Mouse (Mus musculus) hindbrain, postnatal 0 days (tissue): ENCODE measurements at regions not wholly inside any gene's neighbourhood (a gene's known extent, or its start where the extent isn't known, plus 50 kb on each side); places are given as distances from the start of the nearest gene placed in this dataset.

ENCODE experiments used
- ATAC-seq: fragments of 200-750 bp; cut with Nextera tagmentation; 2 replicates; pipeline ENCODE4 v1.8.0; 2017; ENCODE audit warnings: mild to moderate bottlenecking, moderate TSS enrichment, moderate library complexity
- DNase-seq: peaks from one replicate; pipeline ENCODE4 v3.0.0-alpha.2; 2015; ENCODE audit warnings: low spot score
- H3K27ac ChIP-seq: fragments of 300-500 bp; sonication (generic); 2 replicates; pipeline ENCODE4 v1.5.1; 2014; ENCODE audit warnings: mild to moderate bottlenecking
- H3K27me3 ChIP-seq: fragments of 300-500 bp; sonication (generic); 2 replicates; pipeline ENCODE4 v1.6.1; 2014; ENCODE audit warnings: low read length, mixed read lengths; ENCODE audit not compliant: insufficient read depth
- H3K36me3 ChIP-seq: fragments of 300-500 bp; sonication (generic); 2 replicates; pipeline ENCODE4 v1.6.1; 2014; ENCODE audit warnings: low read length, mixed read lengths; ENCODE audit not compliant: insufficient read depth
- H3K4me1 ChIP-seq: fragments of 300-500 bp; sonication (generic); 2 replicates; pipeline ENCODE4 v1.6.1; 2014; ENCODE audit warnings: antibody characterized with exemption, low read length, mixed read lengths; ENCODE audit not compliant: insufficient read depth
- H3K4me2 ChIP-seq: fragments of 300-500 bp; sonication (generic); 2 replicates; pipeline ENCODE4 v1.6.1; 2014; ENCODE audit warnings: low read depth, mild to moderate bottlenecking, low read length, moderate library complexity, mixed read lengths
- H3K4me3 ChIP-seq: fragments of 300-500 bp; sonication (generic); 2 replicates; pipeline ENCODE4 v1.5.1; 2014; ENCODE audit warnings: low read length
- H3K9ac ChIP-seq: fragments of 300-500 bp; sonication (generic); replicated peaks from 2 replicates; pipeline ENCODE4 v1.6.1; 2014; ENCODE audit warnings: mild to moderate bottlenecking, low read length, moderate library complexity, mixed read lengths
- H3K9me3 ChIP-seq: fragments of 300-500 bp; sonication (generic); 2 replicates; pipeline ENCODE4 v1.6.1; 2016; ENCODE audit warnings: low read length, mixed read lengths
- CTCF ChIP-seq: IDR thresholded peaks from 2 replicates; pipeline ENCODE4 v1.5.1; 2016; ENCODE audit warnings: antibody characterized with exemption, control low read depth, low read depth
- WGBS: fragments of 180-500 bp; shearing (Covaris S2); extraction: QIAGEN DNeasy Blood & Tissue Kit; methylation state at CpG from one replicate; pipeline ENCODE4 v1.1.7; 2014; 5-methylcytosine and 5-hydroxymethylcytosine counted together

DNA sequence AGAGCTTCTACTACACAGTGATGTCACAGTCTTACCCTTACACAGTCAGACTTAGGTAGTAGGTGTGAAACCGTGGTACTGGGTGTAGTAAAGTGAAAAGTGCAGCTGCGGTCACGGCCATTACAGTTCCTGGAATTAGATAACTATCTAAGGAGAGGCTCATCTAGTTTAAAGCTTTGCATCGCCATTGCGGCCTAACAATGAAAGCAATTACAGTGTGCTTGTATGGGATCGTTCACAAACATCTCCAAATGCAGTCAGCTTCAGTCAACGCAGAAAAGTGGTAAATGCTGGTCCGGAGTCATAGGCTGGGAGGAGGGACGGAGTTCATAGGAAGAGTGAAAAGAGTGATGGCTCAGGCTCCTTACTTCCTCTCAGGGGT, 106.0 kb upstream of the Col1a2 start:
- DNase-seq = no peak
- Histone ChIP-seq H3K4me3 (no peak overlapping the region), H3K36me3 (no peaks in the 10 kb centered on the region), H3K9ac (no peak overlapping the region), H3K9me3 (no peaks in the 10 kb centered on the region), H3K4me2 (no peak overlapping the region), H3K27me3 (no peaks in the 10 kb centered on the region), H3K27ac (no peak overlapping the region), H3K4me1 (peaks cover 6% of the 10 kb centered on the region; the same call in 1 of the 2 replicates)
- no peak for TF ChIP-seq CTCF
- WGBS = 83% methylated on average over 9 of the region's 9 CpGs
- ATAC-seq = peak; percentile 43

GRCm38 (mm10) chr6:4405301-4405700, 99.3 kb upstream of the Col1a2 start:
- H3K4me1 ChIP-seq = no peaks in the 10 kb centered on the region
- DNase-seq (no peak), ATAC-seq (no peak)
- no peak overlapping the region for H3K4me3 ChIP-seq
- WGBS = 91% methylated on average over 3 of the region's 3 CpGs
- H3K4me2 ChIP-seq = no peak overlapping the region
- H3K9ac ChIP-seq = no peak overlapping the region
- TF ChIP-seq CTCF = no peak
- H3K27ac ChIP-seq = no peak overlapping the region
- no peaks in the 10 kb centered on the region for H3K27me3 ChIP-seq
- H3K9me3 ChIP-seq = no peaks in the 10 kb centered on the region
- H3K36me3 ChIP-seq = no peaks in the 10 kb centered on the region

DNA sequence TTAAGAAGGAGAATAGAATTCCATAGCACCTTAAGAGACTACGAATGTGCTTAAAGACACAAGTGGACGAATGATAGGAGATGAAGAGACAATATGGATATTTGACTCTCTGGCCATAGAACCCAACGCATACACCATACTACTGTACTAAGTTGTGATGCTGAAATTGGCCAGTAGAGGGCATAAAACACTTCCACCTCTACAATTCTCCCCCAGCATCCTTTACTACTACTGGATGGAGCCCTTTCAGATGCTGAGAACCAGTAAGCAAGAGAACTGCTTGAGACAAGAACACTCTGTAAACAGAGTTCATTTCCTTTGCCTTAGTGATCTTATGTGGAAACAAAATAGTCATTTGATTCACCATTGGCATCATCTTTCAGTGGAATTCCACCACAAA, 96.9 kb upstream of the Col1a2 start:
- H3K36me3 ChIP-seq = no peaks in the 10 kb centered on the region
- no peaks in the 10 kb centered on the region for H3K9me3 ChIP-seq
- ATAC-seq (no peak), DNase-seq (no peak)
- H3K9ac ChIP-seq = no peak overlapping the region
- WGBS = 56% methylated on average over 3 of the region's 3 CpGs
- H3K4me1 ChIP-seq = no peaks in the 10 kb centered on the region
- H3K4me2 ChIP-seq = no peak overlapping the region
- H3K27ac ChIP-seq = no peak overlapping the region
- H3K27me3 ChIP-seq = no peaks in the 10 kb centered on the region
- H3K4me3 ChIP-seq = no peak overlapping the region
- peak; percentile 46 for TF ChIP-seq CTCF

DNA sequence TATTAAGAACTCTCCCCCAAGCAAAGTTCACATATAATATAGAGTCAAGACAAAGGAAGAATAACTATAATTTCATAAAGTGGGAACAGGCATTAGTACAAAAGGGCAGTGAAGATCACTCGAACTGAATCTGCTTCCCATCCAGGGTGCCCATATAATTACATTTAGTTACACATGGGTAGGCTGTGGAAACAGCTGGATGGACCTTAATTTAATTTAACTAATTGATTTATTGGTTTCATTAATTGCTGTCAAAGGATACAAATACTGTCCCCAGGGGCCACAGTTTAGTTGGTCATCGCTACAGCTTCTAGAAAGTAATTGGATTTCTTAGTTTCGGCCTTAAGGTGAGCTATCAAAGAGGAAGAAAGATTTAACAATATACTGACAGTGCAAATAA, 91.4 kb upstream of the Col1a2 start:
- TF ChIP-seq CTCF = no peak
- ATAC-seq (no peak), DNase-seq (no peak)
- Histone ChIP-seq H3K4me3 (no peak overlapping the region), H3K4me2 (no peak overlapping the region), H3K27ac (no peak overlapping the region), H3K36me3 (no peaks in the 10 kb centered on the region), H3K9me3 (no peaks in the 10 kb centered on the region), H3K4me1 (no peaks in the 10 kb centered on the region), H3K27me3 (no peaks in the 10 kb centered on the region), H3K9ac (no peak overlapping the region)
- 59% methylated on average over 3 of the region's 3 CpGs for WGBS

DNA sequence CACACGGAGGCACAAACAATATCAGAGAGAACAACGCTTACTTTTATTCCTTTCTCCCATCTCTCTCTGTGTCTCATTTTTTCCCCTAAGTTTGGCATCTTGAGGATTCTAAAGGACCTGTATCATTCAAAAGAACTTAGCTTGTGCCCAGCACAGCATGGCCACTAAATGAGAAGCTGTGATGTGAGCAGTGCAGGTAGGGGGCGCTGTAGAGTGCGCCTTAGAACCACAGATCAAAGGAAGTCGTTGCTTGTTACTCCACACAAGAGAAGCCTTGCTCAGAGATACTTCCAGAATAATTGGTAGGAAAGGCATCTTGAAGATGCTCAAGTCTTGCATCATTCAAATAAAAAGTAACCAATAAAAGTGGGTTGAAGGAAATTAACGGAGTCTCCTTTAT, 90.4 kb upstream of the Col1a2 start:
- DNase-seq (peak; percentile 57), ATAC-seq (no peak)
- H3K36me3 ChIP-seq = no peaks in the 10 kb centered on the region
- H3K4me2 ChIP-seq = no peak overlapping the region
- no peak overlapping the region for H3K4me3 ChIP-seq
- no peaks in the 10 kb centered on the region for H3K9me3 ChIP-seq
- H3K4me1 ChIP-seq = no peaks in the 10 kb centered on the region
- no peaks in the 10 kb centered on the region for H3K27me3 ChIP-seq
- no peak overlapping the region for H3K9ac ChIP-seq
- H3K27ac ChIP-seq = no peak overlapping the region
- peak; percentile 68 for TF ChIP-seq CTCF
- 41% methylated on average over 6 of the region's 6 CpGs for WGBS

DNA sequence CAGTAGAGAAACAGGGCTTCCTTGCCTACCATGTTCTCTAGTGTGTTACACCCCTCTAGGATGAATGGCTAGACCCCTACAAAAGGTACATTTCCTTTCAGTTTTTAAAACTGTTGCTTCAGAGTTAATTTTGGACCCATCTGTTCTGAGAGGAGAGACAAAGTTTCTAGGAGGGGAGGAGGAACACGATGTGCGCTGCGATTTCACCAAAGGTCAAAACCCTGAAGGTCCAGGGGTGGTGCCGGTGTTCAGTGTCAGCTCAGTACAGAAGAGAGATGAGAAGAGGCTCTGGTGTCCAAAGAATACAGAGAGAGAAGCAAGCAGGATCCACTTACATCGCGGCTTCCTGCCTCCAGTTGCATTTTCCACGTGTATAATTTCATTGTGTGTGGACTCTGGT, 89.4 kb upstream of the Col1a2 start:
- DNase-seq = no peak
- Histone ChIP-seq H3K9me3 (no peaks in the 10 kb centered on the region), H3K4me1 (no peaks in the 10 kb centered on the region), H3K9ac (no peak overlapping the region), H3K27ac (no peak overlapping the region), H3K27me3 (no peaks in the 10 kb centered on the region), H3K4me3 (no peak overlapping the region), H3K36me3 (no peaks in the 10 kb centered on the region), H3K4me2 (no peak overlapping the region)
- WGBS = 82% methylated on average over 7 of the region's 7 CpGs
- TF ChIP-seq CTCF = no peak
- no peak for ATAC-seq

DNA sequence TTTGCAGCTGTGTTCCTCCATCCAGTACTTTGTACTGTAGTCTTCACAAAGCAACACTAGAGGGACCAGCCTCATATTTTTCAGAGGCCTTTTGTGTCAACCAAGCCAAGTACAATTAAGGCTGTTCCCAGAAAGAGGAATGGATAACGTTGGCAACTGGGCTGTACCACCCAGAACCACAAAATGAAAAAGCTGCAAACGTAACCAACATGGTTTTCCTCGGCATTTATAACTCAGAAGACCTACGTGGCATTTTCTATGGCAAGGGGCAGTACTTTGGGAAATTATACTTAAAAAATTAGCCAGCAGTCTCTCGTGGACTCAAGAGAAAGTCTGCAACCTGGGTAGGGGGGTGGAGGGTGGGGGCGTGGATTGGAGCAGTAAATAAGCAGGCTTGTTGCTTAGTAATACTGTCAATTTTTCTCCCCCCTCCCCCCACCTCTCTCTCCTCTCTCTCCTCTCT, 87.3 kb upstream of the Col1a2 start:
- Histone ChIP-seq H3K9ac (no peak overlapping the region; the same call in 1 of the 2 replicates), H3K9me3 (no peaks in the 10 kb centered on the region), H3K36me3 (no peaks in the 10 kb centered on the region), H3K4me1 (no peaks in the 10 kb centered on the region), H3K27ac (peak overlapping the region; percentile 73; the same call in 1 of the 2 replicates), H3K4me2 (peak overlapping the region; percentile 43), H3K27me3 (no peaks in the 10 kb centered on the region), H3K4me3 (no peak overlapping the region)
- 29% methylated on average over 6 of the region's 6 CpGs for WGBS
- DNase-seq = peak; percentile 82
- peak; percentile 95 for ATAC-seq
- peak; percentile 72 for TF ChIP-seq CTCF
